Mouse (Mus musculus): ENCODE measurements around the gene Bcl2l13.
"Not testable (repeated sequence)": the region's sequence is repeated elsewhere in the genome, so short reads cannot be mapped to it uniquely, and the experiment has no call there.

The Bcl2l13 gene

DNA sequence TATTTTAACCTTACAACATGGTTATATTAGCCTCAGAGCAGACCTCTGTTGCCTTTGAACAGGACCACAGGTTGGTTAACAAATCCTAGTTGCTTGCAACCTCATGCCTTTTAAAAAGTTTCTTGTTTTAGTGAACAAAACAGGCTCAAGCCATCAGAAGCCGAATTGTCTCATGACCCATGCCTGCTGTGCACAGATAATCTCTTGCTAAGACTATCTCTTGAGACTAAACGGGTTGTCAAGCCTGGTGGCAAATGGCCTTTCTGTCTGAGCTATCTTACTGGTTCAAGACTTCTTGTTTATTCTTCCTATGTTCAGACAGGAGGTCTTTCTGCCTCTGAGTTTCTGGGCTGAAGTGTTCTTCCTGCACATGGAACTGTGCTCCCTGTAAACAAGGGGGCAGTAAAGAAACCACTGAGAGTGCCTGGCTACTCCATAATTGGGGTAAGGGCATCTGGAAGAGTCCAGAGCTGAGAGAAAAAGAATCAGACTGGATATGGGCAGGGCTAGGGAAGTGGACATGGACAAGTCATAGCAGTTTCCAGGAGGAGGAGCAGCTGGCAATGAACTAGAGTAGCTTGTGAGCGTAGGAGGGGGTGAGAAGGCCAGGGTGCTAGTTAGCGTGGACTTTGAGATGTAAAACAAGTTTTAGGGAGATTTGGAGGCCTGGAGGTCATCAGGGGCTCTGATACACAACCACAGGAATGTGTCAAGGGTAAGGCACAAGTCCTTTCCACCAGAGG is 5.0 kb upstream of the Bcl2l13 start:
- no peak for DNase-seq (ENCODE audit: low spot score in 2 of 2)

DNA sequence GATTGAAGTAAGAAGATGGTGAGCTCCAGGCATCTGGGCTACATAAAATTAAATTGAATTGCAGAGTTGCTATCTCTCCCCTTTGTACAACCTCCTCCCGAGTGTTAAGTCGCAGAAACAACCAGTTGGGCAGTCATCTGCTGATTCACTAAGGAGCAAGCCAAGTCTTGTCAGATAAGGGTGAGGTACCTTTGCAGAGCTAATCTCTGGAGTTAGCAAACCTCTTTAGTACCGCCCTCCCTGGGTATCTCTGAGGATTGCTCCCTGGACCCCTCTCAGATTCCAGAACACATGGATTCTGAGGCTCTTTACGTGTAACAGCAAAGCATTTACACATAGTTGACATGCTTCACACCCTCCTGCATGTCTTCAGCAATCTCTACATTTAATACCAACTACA is 3.9 kb upstream of the Bcl2l13 start:
- DNase-seq (ENCODE audit: low spot score in 2 of 2), result no peak

DNA sequence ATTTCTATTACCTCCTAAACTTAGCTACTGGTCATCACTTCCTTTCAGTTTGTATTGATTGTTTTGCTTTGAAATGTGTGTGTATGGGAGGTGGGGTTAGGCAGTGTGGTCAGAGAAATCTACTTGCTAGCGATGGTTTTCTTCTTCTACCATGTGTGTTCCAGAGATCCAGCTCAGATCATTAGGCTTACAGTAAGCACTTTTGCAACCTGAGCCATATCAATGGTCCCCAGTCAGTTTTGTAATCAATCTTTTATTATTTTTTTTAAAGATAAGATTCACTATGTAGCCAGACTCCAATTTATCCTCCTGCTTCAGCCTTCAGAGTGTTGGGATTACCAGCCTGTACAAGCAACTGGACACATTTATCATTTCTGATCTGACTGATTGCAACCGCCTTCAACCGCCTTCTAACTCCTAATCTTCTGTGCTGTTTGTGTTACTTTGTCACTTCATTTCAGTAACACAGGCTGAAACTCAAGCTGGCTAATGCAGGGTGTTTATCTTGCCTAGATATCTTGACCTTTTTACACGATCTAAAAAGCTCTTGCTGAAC is 1.2 kb upstream of the Bcl2l13 start:
- no peak for DNase-seq (ENCODE audit: low spot score in 2 of 2)

DNA sequence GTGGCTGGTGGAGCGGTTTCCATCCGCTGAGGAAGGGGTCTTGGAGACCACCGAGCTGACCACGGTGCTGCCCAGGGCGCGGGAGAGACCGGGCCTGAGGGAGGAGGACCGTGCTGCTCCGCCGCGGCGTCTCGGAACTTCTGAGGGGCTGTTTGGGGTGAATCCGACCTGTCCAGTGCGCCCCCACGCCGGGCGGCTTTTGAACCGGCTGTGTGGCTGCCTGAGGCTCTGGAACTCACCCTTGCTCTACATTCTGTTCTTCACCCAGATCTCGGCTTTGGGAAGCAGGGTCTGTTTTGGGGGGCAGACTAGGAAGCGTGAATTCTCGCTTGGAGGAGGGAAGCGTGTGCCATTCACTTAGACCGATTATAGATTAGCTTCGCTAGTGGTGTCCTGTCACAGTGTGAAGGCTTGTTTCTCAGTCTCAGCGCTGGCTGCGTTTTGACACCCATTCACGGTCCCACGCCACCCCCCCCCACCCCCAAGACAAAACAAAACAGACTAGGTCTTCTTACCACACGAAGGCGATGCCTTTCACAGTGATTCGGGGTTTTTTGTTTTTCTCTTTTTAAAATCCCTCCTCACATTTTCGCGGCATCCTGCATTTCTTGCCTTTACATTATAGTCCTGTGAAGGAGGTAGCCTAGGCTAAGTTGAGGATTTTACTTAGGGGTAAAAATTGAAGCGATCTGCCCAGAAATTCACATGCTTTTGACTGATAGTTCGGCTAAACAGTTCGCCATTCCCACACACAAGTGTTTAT is 558 bp downstream of the Bcl2l13 start:
- DNase-seq (ENCODE audit: low spot score in 2 of 2), result peak; percentile 43 to 51

DNA sequence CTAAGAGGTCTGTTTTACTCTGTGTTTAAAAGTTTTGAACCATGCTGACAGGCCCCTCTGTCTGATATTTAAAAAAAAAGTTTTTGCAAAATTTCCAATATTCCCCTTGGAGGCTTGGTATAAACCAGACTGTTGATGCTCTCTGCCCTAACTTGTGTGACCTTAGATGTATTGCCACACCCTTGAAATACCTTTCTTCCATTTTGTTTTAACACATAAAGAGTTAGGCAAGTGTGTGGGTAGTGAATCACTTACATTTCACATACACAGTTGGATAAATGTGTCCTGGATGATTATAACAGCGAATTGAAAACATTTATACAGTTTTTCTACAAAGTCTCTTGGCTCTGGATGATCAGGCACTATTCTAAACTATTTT is 1.1 kb downstream of the Bcl2l13 start:
- DNase-seq (ENCODE audit: low spot score in 2 of 2), result no peak

DNA sequence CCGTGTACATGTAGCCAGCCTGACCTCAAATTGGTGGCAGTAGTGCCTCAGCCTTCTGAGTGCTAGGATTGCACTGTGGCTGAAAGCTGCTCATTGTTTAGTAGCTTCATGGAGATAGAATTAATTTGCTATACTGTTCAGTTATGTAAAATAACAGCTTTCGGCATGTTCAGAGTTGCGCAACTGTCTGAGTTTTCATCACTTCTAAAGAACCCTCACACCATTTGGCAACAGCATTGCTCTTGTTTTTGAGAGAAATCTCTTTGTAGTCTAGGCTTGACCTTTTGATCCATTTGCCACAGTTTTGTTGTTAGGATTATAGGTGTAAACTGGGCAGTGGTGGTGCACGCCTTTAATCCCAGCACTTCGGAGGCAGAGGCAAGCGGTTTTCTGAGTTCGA is 4.2 kb downstream of the Bcl2l13 start:
- DNase-seq (ENCODE audit: low spot score in 2 of 2), result no peak

DNA sequence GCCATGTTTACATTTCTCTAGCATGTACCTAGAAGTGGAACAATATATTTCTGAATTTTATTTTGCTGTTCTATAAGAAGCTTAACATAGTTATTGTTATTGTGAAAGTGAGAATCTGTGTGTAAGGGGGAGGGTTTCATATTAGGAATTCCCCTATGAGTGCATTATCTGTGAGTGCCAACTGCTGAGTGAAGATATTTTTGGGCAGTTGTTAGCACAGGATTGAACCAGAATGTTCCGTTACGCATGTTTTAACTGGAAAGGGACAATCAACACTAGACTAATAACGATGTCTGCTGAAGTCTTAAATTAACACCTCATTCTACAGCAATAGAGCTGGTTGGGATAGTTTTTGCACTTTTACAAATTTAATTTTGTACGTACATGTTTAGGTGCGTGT is 5.7 kb downstream of the Bcl2l13 start:
- no peak for DNase-seq (ENCODE audit: low spot score in 2 of 2)

DNA sequence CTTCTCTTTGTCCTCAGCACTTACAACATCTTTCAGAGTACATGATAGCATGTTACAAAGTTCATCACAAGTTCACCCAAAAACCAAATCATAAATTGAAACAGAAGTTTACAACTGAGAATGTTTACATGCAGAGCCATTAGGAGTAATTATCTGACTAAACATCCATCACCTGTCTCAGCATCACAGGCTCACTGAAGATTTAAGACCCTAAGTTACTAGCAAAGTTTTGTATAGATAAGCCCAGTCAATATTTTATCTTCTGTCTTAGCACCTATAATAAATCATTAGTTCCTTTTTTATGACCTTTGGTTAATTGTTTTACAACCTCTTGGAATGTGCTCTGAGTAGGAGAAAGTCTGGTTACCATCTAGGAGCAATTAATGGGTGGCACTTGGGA is 14.7 kb downstream of the Bcl2l13 start:
- not testable (repeated sequence) for DNase-seq (ENCODE audit: low spot score in 2 of 2)

DNA sequence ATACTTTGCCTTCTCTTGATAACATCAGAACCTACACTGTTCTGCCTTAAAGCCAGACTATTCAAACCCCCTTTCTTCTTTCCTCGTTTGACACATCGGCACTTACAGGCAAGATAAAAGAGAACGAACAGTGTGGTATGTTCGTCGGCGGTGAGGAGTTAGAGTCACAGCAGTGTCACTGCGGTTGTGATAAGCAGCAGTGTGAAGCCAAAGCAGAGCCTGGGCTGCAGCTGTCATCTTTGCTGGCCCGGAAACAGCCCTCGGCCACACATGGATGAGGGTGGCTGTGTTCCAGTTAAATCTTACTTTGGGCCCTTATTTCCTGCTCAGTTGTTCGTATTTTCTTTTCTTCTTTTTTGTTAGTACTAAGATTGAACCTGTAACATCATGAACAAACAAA is 18.4 kb downstream of the Bcl2l13 start:
- no peak for DNase-seq (ENCODE audit: low spot score in 2 of 2)

DNA sequence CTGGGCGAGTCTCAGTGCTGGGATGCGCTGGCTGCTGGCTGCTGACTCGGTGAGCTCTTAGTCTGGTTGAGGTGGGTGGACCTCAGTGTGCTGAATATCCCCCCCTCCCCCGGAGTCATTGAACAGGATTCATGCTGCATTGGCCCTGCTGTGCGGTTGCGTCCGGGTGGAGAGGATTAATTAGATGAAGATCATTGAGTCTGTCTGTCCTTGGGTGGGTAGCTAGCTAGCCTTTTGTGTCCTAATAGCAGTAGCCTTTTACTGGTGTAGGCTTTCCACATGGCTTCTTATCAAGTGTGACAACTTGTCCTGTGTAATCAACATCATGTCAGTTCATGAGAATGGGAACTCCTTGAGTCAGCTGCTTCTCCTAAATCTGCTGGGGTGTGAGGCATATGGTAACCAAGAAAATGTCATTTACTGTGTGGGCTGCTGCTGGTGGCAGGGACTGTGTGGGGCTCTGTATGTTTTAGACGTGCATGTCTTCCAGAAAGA is 22.3 kb downstream of the Bcl2l13 start:
- no peak for DNase-seq (ENCODE audit: low spot score in 2 of 2)

DNA sequence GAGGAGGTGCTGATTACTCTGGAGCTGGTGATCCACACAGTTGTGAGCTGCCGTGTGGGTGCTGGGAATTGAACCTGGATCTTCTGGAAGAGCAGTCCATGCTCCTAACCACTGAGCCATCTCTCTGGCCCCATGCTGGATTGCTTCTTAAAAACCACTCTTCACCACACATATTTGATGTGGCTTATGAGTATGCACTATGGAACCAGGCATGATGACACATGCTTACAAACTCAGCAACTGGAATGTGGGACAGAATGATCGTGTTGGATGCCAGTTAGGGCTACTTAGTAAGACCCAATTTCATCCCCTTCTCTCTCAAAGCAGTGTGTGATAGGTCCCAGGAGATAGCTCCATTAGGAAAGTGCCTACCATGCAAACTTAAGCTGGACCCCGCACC is 24.1 kb downstream of the Bcl2l13 start:
- DNase-seq (ENCODE audit: low spot score in 2 of 2), result no peak

DNA sequence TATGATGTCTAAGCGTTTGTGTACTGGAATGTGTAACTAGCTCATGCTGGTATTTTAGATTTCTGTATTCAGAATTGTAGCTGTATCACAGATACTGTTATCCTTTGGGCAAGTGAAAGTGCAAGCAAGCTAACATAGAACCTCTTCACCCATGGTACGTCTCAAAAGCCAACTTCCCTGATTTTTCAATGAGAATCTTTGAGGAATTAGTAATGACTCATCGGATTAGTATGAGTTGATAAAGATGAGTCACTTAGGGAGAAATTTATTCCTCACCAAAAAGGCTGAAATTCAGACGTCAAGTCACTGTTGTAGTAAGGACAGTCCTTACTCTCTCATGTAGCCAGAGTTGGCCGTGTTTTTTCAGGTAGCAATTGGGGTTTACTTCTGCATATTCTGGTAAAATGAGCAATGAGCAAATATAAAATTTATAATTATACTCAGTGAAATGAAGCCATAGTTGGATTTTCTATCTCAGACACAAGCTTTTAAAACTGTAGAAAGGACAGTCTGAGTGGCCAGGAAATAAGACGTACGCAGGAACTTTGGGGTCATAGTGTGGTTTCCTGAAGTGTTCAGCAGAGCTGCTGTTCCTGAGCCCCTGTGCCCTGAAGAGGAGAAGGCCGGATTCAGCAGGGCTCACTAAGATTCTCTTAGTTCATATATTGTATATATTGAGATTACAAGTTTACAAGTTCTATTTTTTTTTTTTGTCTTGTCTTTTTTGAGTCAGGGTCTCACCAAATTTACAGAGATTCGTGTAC is 30.2 kb downstream of the Bcl2l13 start:
- DNase-seq (ENCODE audit: low spot score in 2 of 2), result no peak

DNA sequence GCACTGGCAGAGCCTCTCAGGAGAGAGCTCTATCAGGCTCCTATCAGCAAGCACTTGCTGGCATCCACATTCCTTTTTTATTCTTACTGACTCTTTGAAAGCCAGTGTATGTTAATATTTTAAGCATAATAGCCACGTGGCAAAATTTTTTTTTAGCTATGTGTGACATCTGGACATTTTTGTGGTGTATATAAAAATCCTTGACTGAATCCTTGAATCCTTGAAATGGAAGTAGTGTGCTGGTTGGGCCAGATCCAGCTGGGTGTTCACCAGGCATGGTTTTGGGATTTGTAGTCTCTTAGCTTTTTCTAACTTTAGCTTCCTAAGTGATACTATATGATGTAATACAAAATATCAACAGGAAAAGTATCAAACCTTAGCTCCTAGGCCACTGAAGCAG is 32.8 kb downstream of the Bcl2l13 start:
- DNase-seq (ENCODE audit: low spot score in 2 of 2), result no peak

DNA sequence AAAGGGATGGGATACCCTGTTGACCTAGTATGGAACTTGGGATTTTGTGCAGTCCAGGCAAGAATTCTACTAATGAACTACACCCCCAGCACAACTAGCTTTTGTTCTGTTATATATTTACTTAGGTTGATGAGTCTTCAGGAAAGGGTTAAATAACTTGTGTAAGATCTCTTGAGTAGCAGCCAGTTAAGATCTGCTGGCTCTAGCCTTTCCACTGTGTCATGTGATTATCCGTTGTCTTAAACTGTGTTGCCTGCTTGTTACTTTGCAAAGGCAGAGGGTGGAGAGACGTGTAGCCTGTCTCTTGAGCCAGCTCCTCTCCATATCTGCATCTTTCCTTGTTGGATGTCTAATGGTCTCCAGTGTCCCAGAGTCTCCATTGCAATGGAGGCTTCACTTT is 35.3 kb downstream of the Bcl2l13 start:
- DNase-seq (ENCODE audit: low spot score in 2 of 2), result no peak

DNA sequence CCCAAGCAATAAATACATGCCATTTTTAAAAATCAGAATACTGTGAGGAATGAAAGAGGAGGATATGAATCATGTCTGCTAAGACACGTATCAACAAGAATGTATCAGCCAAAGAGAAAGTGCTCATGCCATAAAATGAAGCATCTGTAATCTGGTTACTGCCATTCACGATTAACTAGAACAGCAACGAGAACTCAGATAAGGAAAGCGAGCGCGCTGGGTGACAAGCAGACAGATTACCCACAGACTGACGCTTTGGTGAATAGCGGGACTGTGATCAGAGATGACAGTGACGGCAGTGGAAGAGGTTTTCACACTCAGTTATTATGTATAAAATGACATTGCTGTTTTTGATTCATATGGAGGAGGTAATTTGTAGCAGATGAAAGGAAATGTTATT is 37.9 kb downstream of the Bcl2l13 start:
- no peak for DNase-seq (ENCODE audit: low spot score in 2 of 2)

DNA sequence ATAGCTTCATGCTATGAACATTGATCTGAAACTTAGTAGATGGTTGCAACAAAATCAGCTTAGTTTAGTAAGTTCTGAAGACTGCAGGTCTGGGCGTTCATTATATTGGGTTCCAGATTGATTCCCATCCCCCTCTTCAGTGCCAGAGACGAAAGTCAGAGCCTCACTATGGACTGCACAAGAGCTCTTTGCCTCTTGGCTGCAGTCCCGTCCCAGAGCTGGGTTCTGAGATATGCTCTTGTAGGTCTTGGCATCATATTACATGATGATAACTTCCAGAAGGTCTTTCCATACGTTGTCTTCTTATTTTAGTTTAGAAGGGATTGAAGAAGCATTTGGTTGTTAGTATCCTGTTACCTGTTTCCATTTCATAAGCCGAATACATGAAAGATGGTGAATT is 43.0 kb downstream of the Bcl2l13 start:
- no peak for DNase-seq (ENCODE audit: low spot score in 2 of 2)

DNA sequence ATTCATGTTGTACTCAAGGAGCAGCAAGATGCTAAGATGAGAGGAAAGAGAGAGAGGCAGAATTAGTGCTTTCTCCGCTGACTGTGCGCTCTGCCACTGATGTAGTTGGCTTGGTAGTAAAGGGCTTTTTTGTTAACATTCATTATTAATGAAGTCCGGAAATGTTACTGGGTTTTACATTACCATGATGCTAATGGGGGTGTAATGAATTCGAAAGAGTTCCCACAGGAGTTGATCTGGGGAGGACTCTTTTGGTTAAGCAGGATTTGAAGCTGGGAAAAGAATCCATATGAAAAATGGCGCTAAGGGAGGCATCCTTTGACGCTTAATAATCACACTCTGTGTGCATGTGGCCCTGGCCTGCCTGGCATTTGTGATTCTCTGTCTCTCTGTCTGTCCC is 48.4 kb downstream of the Bcl2l13 start:
- DNase-seq (ENCODE audit: low spot score in 2 of 2), result no peak

DNA sequence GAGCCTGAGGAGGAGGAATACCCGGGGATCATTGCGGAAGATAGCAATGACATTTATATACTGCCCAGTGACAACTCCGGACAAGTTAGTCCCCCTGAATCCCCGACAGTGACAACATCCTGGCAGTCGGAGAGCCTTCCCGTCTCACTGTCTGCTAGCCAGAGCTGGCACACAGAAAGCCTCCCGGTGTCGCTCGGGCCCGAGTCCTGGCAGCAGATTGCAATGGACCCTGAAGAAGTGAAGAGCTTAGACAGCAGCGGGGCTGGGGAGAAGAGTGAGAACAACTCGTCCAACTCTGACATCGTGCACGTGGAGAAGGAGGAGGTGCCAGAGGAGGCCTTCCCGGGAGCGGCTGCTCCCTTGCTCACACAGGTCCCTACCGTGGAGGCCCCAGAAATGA is 50.7 kb downstream of the Bcl2l13 start:
- no peak for DNase-seq (ENCODE audit: low spot score in 2 of 2)

DNA sequence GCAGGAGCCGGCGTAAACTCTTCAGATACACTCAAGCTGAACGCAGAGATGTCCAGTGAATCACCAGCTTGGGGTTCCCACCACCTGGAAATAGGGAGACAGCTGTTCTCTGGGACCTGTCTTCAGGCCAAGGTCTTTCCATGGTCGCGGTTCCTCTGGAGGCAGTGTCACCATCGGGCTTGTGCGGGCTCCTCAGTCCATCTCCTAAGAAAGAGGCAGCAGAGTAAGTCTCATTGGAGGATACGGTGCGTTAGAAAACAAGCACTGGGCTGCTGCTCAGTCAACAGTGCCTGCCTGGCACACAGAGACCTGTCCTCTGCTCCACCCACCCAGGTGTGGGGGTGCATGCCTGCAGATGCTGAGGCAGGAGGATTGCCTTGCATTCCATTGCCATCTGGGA is 58.1 kb downstream of the Bcl2l13 start:
- DNase-seq (ENCODE audit: low spot score in 2 of 2), result no peak

DNA sequence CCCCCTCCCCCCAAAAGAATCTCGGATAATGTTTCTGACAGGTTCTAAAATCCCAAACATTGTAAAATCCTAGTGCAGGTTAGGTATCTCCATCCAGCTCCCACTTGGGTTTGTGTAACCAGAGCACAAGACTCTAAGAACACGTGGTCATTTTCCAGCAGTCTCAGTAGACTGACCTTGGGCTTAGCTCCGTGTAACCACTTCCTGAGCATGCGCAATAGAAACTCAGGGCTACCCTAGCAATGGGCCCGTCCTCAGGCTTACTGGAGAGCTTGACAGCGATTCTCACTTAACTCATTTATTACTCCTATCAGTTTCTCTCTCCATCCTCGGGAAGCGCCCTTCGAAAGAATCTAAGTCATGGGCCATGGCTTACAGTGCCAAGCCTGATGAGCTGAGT is 58.5 kb downstream of the Bcl2l13 start:
- no peak for DNase-seq (ENCODE audit: low spot score in 2 of 2)

DNA sequence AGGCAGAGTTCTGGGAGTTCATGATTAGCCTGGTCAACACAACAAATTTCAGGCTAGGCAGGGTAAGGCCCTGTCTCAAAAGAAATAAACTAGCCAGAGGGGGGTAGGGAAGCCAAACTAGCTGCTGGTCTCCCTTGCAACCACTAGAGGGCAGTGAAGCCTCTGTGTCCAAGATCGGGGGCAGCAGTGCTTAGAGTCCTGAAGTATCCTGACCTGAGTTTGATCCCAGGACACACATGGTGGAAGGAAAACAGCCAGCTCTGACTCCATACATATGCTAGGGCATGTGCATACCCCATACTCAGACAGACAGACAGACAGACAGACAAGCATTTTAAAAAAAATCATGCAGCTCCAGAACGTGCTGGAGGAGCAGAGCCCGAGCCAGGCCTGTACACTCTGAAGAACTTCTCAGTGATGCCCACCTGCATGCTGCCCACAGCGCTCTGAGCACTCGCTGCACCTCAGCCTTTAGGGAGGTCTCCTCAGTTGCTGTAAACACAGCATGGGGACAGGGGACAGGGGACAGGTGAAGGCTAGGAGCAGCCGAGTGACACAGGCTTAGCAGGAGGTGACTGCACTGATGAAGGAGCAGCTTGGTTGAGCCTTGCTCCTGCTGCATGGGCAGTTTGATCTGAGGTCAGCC is 62.3 kb downstream of the Bcl2l13 start:
- no peak for DNase-seq (ENCODE audit: low spot score in 2 of 2)
